23 mouse cellular contexts compared by ENCODE assay signal in the genomic region with DNA sequence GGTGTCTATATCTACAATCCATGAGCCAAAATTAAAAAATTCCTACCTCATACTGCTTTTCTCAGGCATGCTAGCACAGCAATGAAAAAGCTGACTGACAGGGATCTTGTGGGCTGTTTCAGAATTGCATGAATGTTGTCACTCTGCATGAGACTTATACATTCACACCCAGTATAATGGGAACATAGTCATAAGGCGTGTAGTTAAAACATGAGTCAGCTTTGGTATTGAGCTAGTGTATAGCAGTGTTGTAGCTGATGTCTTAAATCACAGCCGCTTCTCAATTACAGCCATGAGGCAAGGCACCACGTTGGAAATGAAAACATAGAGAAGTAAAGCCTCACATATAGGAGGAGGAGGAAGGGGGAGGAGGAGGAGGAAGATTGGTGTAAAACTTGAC.
DNase-seq lines count a peak whose midpoint lies in the region; ATAC-seq and TF ChIP-seq lines count a peak whose summit lies in the region.
"Had no signal": no experiment of that assay in that cellular context is flagged by ENCODE, and none has a peak within 500 bp of the region (broad histone marks: within the 10 kb centered on the region; RNA-seq: fewer than 3 reads in every experiment).

No protein-coding gene starts in this region.

- no peak overlapping the region for H3K4me3 ChIP-seq in intestine, postnatal 0 days (ENCODE audit: low read depth, low read length)
- H3K4me3 ChIP-seq in intestine, embryonic 16.5 days (ENCODE audit: low read length) = no peak overlapping the region
- no peak overlapping the region for H3K4me3 ChIP-seq in stomach, postnatal 0 days (ENCODE audit: low read depth, low read length)
- no peak overlapping the region for H3K4me3 ChIP-seq in heart, embryonic 11.5 days (ENCODE audit: low read depth, low read length)

- no peaks in the 10 kb centered on the region for H3K9me3 ChIP-seq in intestine, postnatal 0 days (ENCODE audit: control insufficient read depth)
- no peaks in the 10 kb centered on the region for H3K9me3 ChIP-seq in intestine, embryonic 16.5 days (ENCODE audit: control insufficient read depth, low read length)
- no peaks in the 10 kb centered on the region for H3K9me3 ChIP-seq in stomach, postnatal 0 days (ENCODE audit: control insufficient read depth, low read length)
- H3K9me3 ChIP-seq in heart, embryonic 11.5 days (replicated peaks; ENCODE audit: control insufficient read depth, low read length) = no peaks in the 10 kb centered on the region
- H3K9me3 ChIP-seq: G1E had no signal

- H3K9ac ChIP-seq in intestine, postnatal 0 days (ENCODE audit: low read depth, low read length) = no peak overlapping the region
- no peak overlapping the region for H3K9ac ChIP-seq in intestine, embryonic 16.5 days (ENCODE audit: low read depth, low read length)
- H3K9ac ChIP-seq in stomach, postnatal 0 days (ENCODE audit: low read length) = no peak overlapping the region
- H3K9ac ChIP-seq in heart, embryonic 11.5 days (ENCODE audit: low read depth, low read length) = no peak overlapping the region

- TF ChIP-seq CTCF in intestine, postnatal 0 days (IDR thresholded peaks at IDR 0.05; ENCODE audit: low read depth) = no peak
- no peak for TF ChIP-seq CTCF in stomach, postnatal 0 days (IDR thresholded peaks at IDR 0.05; ENCODE audit: low read depth)

- no peaks in the 10 kb centered on the region for H3K36me3 ChIP-seq in intestine, postnatal 0 days (ENCODE audit: control insufficient read depth, insufficient read depth)
- H3K36me3 ChIP-seq in intestine, embryonic 16.5 days (ENCODE audit: control insufficient read depth, insufficient read depth, low read length) = no peaks in the 10 kb centered on the region
- H3K36me3 ChIP-seq in stomach, postnatal 0 days (ENCODE audit: control insufficient read depth, insufficient read depth, low read length) = no peaks in the 10 kb centered on the region
- H3K36me3 ChIP-seq in heart, embryonic 11.5 days (ENCODE audit: control insufficient read depth, insufficient read depth, low read length) = no peaks in the 10 kb centered on the region
- H3K36me3 ChIP-seq: G1E had no signal

- WGBS in intestine, postnatal 0 days = 65% methylated on average over 3 of the region's 3 CpGs
- WGBS in intestine, embryonic 16.5 days = 76% methylated on average over 3 of the region's 3 CpGs
- 49% methylated on average over 3 of the region's 3 CpGs for WGBS in stomach, postnatal 0 days
- 74% methylated on average over 3 of the region's 3 CpGs for WGBS in heart, embryonic 11.5 days (ENCODE audit: insufficient replicate concordance)

- no peak overlapping the region for H3K27ac ChIP-seq in intestine, postnatal 0 days (ENCODE audit: low read depth, low read length)
- no peak overlapping the region for H3K27ac ChIP-seq in intestine, embryonic 16.5 days (ENCODE audit: low read length)
- H3K27ac ChIP-seq in stomach, postnatal 0 days (replicated peaks) = no peak overlapping the region
- no peak overlapping the region for H3K27ac ChIP-seq in heart, embryonic 11.5 days (ENCODE audit: low read depth, low read length)

- H3K4me1 ChIP-seq in intestine, postnatal 0 days (replicated peaks; ENCODE audit: control insufficient read depth, insufficient read depth, low read length) = no peaks in the 10 kb centered on the region
- H3K4me1 ChIP-seq in intestine, embryonic 16.5 days (ENCODE audit: control insufficient read depth, insufficient read depth, low read length) = no peaks in the 10 kb centered on the region
- no peaks in the 10 kb centered on the region for H3K4me1 ChIP-seq in stomach, postnatal 0 days (replicated peaks; ENCODE audit: control insufficient read depth, insufficient read depth)
- H3K4me1 ChIP-seq in heart, embryonic 11.5 days (ENCODE audit: control insufficient read depth, insufficient read depth, low read length) = no peaks in the 10 kb centered on the region

- DNase-seq in frontal cortex, postnatal 14 days (ENCODE audit: low spot score in 2 of 2) = no peak
- peak; percentile 12 for DNase-seq in brain, adult 2 months (ENCODE audit: low read depth, low spot score)
- DNase-seq in stomach, postnatal 0 days (ENCODE audit: low spot score) = no peak
- DNase-seq in cerebellum, adult 11-12 months = no peak
- DNase-seq: adrenal gland, adult 2 months; adrenal gland, adult 8-10 months; adrenal gland, postnatal 10 days; adrenal gland, postnatal 14 days; adrenal gland, postnatal 25 days; adrenal gland, postnatal 36 days; B cell, adult 2 months; cerebellum, adult 11 months; cerebellum, adult 18-20 months; cerebellum, adult 2 months had no signal

- H3K4me2 ChIP-seq in intestine, postnatal 0 days (replicated peaks; ENCODE audit: low read depth) = no peak overlapping the region
- H3K4me2 ChIP-seq in intestine, embryonic 16.5 days (ENCODE audit: low read depth, low read length) = no peak overlapping the region
- H3K4me2 ChIP-seq in stomach, postnatal 0 days (replicated peaks; ENCODE audit: low read depth) = no peak overlapping the region
- no peak overlapping the region for H3K4me2 ChIP-seq in heart, embryonic 11.5 days

- TF ChIP-seq EP300 in stomach, postnatal 0 days (optimal IDR thresholded peaks at IDR 0.05) = no peak

- H3K27me3 ChIP-seq in intestine, postnatal 0 days (replicated peaks; ENCODE audit: control insufficient read depth, insufficient read depth, low read length) = no peaks in the 10 kb centered on the region
- no peaks in the 10 kb centered on the region for H3K27me3 ChIP-seq in intestine, embryonic 16.5 days (replicated peaks; ENCODE audit: control insufficient read depth, insufficient read depth, low read length)
- H3K27me3 ChIP-seq in stomach, postnatal 0 days (ENCODE audit: control insufficient read depth, insufficient read depth, low read length) = no peaks in the 10 kb centered on the region
- H3K27me3 ChIP-seq in heart, embryonic 11.5 days (ENCODE audit: control insufficient read depth, insufficient read depth, low read length) = no peaks in the 10 kb centered on the region
- H3K27me3 ChIP-seq: CH12.LX, Patski had no signal

- peak; percentile 83 for ATAC-seq in frontal cortex, adult (ENCODE audit: low TSS enrichment)
- ATAC-seq in intestine, postnatal 0 days = peak; percentile 37; the same call in 1 of the 2 replicates
- ATAC-seq in intestine, embryonic 16.5 days = no peak
- ATAC-seq in stomach, postnatal 0 days (ENCODE audit: low FRiP score, low TSS enrichment) = peak; percentile 63; the same call in 1 of the 2 replicates
- no peak for ATAC-seq in heart, embryonic 11.5 days (replicated peaks; ENCODE audit: insufficient number of reproducible peaks, low FRiP score, low TSS enrichment)
- ATAC-seq: activated CD4-positive, CD25-positive, alpha-beta regulatory T cell, adult 4 months; CD4-positive, CD25-positive, alpha-beta regulatory T cell, adult 4 months; Patski had no signal

Comparison
In these comparisons a context has a peak if more than half of its experiments do, and no peak if none do; other contexts are left out.
1. ATAC-seq: peak in frontal cortex, adult (single experiment), intestine, postnatal 0 days (single experiment) and stomach, postnatal 0 days (single experiment); none in intestine, embryonic 16.5 days (single experiment) and heart, embryonic 11.5 days (single experiment).